Mouse (Mus musculus) embryonic fibroblast, embryonic 13.5 days (primary cell): Measurements from ENCODE around the gene Mfsd4b3.

Source experiments
- CTCF ChIP-seq: IDR thresholded peaks from 2 replicates; pipeline ENCODE4 v1.5.1; 2011; ENCODE audit warnings: mild to moderate bottlenecking, control low read depth, low read length, moderate library complexity, borderline replicate concordance; ENCODE audit not compliant: insufficient read depth
- POLR2A ChIP-seq: IDR thresholded peaks from 2 replicates; pipeline ENCODE4 v1.6.1; 2011; ENCODE audit warnings: low read depth, mild to moderate bottlenecking, control low read depth, low read length, moderate library complexity

DNA sequence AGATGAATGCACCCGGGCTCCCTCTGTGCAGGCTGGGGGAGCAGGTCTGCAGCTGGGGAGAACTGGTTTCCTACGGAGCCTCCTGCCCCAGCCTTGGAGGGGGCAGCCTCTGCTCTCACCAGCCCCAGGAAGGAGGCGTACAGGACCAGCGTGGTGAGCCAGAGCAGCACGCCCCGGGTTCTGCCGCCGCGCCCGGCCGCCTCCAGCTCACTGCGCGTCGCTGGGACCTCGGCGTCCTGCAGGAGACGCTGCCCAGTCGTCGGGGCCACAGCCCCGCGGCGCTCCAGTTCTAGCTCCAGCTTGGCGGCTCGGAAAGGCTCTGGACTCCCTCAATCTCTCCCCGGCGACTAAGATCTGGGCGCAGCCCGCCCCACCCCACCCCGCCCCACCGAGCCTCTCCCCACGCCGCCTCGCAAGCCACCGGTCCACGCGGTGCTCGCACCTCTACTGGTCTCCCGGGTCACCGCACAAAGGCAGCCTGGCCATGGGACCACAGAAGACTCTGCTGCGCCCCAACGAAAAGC lies 33.3 kb downstream of the Mfsd4b3 start, which contains the start of gene Mfsd4b2:
- TF ChIP-seq POLR2A (no peak), CTCF (no peak)
